ENCODE assay signal across 24 mouse cellular contexts in genomic region chr16:21567093-21567492, GRCm38 (mm10).
"Had no signal": no experiment of that assay in that cellular context is flagged by ENCODE, and none has a peak within 500 bp of the region (broad histone marks: within the 10 kb centered on the region; RNA-seq: fewer than 3 reads in every experiment).

No protein-coding gene starts in this region.

- H3K4me3 ChIP-seq: gastrocnemius, adult 2 months; heart, embryonic 10.5 days; heart, embryonic 12.5 days; hindbrain, embryonic 10.5 days; hindbrain, embryonic 12.5 days; intestine, embryonic 15.5 days; limb, embryonic 13.5 days; limb, embryonic 15.5 days; liver, embryonic 12.5 days had no signal

- H3K36me3 ChIP-seq: hindbrain, embryonic 10.5 days; hindbrain, embryonic 12.5 days; intestine, embryonic 15.5 days; liver, embryonic 12.5 days had no signal

- ATAC-seq: forebrain, embryonic 16.5 days; hindbrain, embryonic 16.5 days; inflammation-experienced regulatory T-cells, adult 6 months; intestine, embryonic 15.5 days; intestine, postnatal 0 days; liver, embryonic 12.5 days had no signal

- H3K9me3 ChIP-seq: heart, embryonic 10.5 days; heart, embryonic 12.5 days; hindbrain, embryonic 10.5 days; hindbrain, embryonic 12.5 days; intestine, embryonic 15.5 days; limb, embryonic 13.5 days; limb, embryonic 15.5 days; liver, embryonic 12.5 days had no signal

- H3K4me1 ChIP-seq: intestine, embryonic 15.5 days; limb, embryonic 15.5 days had no signal

- H3K27me3 ChIP-seq: heart, embryonic 12.5 days; hindbrain, embryonic 12.5 days; intestine, embryonic 15.5 days; limb, embryonic 13.5 days; limb, embryonic 15.5 days; liver, embryonic 12.5 days had no signal

- H3K27ac ChIP-seq: gastrocnemius, adult 2 months; heart, embryonic 10.5 days; hindbrain, embryonic 10.5 days; hindbrain, embryonic 12.5 days; hindbrain, embryonic 14.5 days; intestine, embryonic 15.5 days; limb, embryonic 13.5 days; limb, embryonic 15.5 days; liver, embryonic 12.5 days; liver, embryonic 14.5 days had no signal

- H3K4me2 ChIP-seq: heart, embryonic 12.5 days; hindbrain, embryonic 12.5 days; hindbrain, embryonic 14.5 days; intestine, embryonic 15.5 days; limb, embryonic 13.5 days; limb, embryonic 15.5 days; liver, embryonic 12.5 days had no signal

- H3K9ac ChIP-seq: heart, embryonic 12.5 days; hindbrain, embryonic 12.5 days; hindbrain, embryonic 14.5 days; intestine, embryonic 15.5 days; limb, embryonic 13.5 days; limb, embryonic 15.5 days; liver, embryonic 12.5 days; liver, embryonic 14.5 days had no signal

- DNase-seq: gastrocnemius, adult 2 months; gastrocnemius, postnatal 10 days; gastrocnemius, postnatal 25 days; heart, adult 18-20 months; heart, postnatal 10 days; heart, postnatal 4 days; layer of hippocampus, adult 9-11 months; layer of hippocampus, postnatal 36 days; left cerebral cortex, postnatal 4 days; lung, adult 18-20 months had no signal
